Mouse (Mus musculus): ENCODE results near the gene Rpl3.

Gene Rpl3

DNA sequence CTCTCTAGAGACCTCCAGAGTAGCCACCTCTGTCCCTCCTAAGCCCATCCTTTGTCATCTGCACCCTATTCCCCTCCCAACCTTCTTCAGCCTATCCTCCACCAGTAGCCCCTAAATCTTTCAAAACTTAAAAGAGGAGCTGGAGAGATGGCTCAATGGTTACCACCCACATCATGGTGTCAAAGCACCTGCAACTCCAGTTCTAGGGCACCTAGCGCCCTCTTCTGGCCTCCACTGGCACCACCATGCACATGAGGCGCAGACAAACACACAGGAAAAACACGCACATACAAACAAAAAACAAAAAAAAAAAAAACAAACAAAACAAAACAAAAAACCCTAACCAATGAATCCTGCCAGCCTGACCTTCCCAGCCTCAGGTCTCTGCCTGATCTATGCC lies 25.1 kb downstream of the Rpl3 start:
- no peak for DNase-seq (ENCODE audit: low spot score in 2 of 2)

DNA sequence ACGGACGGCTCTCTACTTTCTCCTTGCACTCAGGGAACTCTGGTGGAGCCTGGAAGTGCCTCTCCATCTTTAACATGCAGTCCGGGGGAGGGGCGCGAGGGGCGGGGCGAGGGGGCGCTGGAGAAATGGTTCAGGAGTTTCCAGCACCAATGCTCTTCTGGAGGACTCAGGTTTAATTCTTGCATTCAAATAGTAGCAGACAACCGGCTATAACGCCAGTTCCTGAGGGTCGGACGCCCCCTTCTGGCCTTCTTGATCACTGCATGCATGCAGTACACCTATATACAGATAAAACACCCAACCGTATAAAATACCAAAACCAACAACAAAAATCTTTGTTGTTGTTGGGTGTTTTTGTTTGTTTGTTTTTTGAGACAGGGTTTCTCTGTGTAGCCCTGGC lies 26.3 kb downstream of the Rpl3 start:
- no peak for DNase-seq (ENCODE audit: low spot score in 2 of 2)

GRCm38 (mm10) chr15:80064965-80065364 lies 26.7 kb downstream of the Rpl3 start:
- DNase-seq (ENCODE audit: low spot score in 2 of 2) = no peak

DNA sequence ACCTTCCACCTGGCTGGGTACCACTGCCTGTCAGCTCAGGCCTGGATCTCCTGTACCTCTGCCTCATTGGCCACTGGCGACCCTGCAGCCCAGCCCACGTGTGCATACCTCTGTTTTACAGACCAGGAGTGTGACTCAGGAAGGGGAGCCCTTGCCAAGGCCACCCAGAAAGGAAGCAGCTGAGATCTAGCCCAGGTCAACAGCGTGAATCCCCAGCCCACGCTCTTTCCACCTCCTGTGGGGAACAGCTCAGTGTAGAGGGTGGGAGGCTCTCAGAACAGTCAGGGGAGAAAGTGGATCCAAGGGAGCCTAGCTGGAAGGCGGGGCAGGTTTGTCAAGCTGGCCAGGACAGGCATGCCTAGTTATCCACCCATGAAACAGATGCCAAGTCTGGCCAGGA lies 28.8 kb downstream of the Rpl3 start:
- DNase-seq (ENCODE audit: low spot score in 2 of 2) = no peak

- no peak for DNase-seq (ENCODE audit: low spot score in 2 of 2)
Observed at GRCm38 (mm10) chr15:80062339-80062738, 29.3 kb downstream of the Rpl3 start.

GRCm38 (mm10) chr15:80061071-80061550 lies 30.6 kb downstream of the Rpl3 start:
- no peak for DNase-seq (ENCODE audit: low spot score in 2 of 2)

GRCm38 (mm10) chr15:80060356-80061070 lies 31.2 kb downstream of the Rpl3 start:
- no peak for DNase-seq (ENCODE audit: low spot score in 2 of 2)

DNA sequence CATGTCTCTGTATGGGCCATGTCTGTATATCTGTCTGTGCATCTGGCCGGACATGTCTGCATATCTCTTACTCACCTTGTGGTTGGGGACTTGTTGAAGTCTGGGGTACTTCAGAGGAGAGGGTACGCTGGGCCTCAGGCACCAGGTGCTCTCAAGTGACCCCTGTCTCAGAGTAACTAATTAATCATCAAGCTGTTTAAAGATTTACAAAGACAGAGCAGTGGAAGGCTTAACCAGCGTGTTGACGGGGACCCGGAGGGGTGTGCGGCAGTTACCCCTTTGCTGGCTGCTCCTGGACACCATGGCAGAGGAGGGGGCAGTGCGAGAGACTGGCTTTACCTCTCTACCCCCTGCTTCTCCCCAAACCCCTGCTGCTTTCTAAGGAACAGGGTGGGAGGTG lies 32.1 kb downstream of the Rpl3 start:
- no peak for DNase-seq (ENCODE audit: low spot score in 2 of 2)

DNA sequence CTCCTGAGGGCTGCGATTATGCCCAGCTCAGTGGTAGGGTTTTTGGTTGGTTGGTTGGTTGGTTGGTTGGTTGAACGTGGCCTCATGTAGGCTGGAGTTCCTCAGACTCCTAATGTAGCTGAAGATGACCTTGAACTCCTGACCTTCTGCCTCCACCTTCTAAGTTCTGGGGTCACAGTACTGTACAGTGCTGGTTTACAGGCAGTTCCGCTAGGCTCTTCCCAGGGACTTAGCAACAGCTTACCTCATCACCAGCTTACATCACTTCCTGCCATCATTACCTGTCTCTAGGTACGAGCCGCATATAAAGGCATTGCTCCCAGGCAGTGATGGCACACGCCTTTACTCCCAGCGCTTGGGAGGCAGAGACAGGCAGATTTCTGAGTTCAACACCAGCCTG lies 33.5 kb downstream of the Rpl3 start:
- no peak for DNase-seq (ENCODE audit: low spot score in 2 of 2)

GRCm38 (mm10) chr15:80054034-80054710 lies 37.5 kb downstream of the Rpl3 start:
- DNase-seq (ENCODE audit: low spot score in 2 of 2) = no peak

GRCm38 (mm10) chr15:80053381-80054033 lies 38.2 kb downstream of the Rpl3 start:
- DNase-seq (ENCODE audit: low spot score in 2 of 2) = no peak

DNA sequence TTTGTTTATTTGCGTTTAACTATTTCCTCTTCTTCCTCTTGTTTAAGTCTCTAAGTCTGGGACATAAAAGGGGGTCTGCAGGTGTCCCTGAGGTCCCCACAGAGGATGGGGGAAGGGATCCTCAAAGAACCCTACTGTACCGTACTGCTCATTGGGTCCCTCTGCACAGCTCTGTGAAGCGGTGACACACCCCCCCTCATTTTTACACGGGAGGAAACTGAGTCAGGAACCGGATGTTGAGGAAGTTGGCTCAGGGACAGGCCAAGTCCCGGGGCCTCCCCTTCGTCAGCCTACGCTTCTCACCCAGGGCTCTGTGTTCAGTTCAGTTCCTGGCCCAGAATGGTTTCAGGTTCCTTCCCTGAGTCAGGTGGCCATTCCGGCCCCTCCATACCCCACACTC lies 39.9 kb downstream of the Rpl3 start:
- no peak for DNase-seq (ENCODE audit: low spot score in 2 of 2)

DNA sequence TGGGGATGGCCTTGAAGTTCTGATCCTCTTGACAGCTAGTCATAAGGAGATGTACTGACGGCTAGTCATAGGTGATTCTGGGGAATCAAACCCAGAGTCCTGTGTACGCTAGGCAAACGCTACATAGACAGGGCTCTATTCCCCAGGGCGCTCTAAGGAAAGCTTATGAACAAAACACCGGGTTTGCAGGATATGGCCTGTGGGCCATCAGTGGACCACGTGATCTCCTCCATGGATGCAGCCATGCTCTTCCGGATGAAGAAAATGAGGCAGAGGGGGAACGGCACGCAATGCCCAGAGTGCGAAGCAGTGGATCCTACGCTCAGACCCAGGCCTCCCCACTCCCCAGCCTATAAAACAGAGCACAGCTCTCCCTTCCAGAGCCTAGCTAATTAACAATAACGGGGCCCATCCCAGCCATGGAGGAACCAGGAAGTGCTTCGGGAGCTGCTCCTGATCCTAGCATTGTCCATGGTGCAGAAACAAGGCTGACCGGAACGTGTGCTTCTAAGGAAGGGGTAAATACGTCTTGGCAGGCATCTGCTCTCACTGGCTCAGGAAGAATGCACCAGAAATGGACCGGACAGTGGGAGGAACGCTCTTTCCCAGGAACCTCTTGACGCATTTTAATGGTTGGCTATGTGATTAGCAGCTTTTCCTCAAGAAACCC lies 40.4 kb downstream of the Rpl3 start:
- no peak for DNase-seq (ENCODE audit: low spot score in 2 of 2)

GRCm38 (mm10) chr15:80050093-80050492 lies 41.6 kb downstream of the Rpl3 start:
- DNase-seq (ENCODE audit: low spot score in 2 of 2) = no peak

DNA sequence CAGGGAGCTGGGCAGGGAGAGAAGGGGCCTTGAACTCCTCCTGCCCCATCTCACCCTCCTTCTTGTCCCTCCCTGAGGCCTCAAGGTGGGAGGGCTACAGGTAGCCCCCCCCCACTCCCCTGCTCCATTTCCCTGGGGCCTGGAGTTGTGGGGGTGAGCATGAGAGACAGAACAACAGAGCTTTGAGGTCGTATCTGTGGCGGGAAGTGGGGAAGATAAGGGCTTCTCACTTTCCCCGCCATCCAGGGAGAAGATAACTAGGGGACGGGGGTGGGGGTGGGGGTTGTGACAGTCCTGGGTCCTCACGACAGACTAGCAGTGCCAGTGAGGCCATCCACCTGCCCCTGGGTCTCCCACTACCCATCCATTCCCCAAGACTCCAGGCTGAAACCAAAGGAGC lies 43.7 kb downstream of the Rpl3 start:
- DNase-seq (ENCODE audit: low spot score in 2 of 2) = no peak

- no peak for DNase-seq (ENCODE audit: low spot score in 2 of 2)
Observed at GRCm38 (mm10) chr15:80047242-80047641, 44.4 kb downstream of the Rpl3 start.

DNA sequence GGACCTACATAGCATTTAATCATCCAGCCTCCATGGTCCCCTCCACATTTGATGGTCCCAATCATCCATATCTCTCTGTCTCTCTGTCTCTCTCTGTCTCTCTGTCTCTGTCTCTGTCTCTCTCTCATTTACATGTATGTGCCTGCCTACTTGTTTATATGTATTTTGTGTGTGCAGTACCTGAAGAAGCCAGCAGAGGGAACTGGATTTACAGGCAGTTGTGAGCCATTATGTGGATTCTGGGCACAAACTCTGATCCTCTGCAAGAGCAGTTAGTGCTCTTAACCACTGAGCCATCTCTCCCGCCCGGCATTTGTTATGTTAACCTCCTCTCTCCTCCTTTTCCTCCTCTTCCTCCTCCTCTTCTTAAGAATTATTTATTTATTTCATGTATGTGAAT lies 45.9 kb downstream of the Rpl3 start:
- no peak for DNase-seq (ENCODE audit: low spot score in 2 of 2)

GRCm38 (mm10) chr15:80044249-80044648 lies 47.4 kb downstream of the Rpl3 start:
- DNase-seq (ENCODE audit: low spot score in 2 of 2) = no peak

- DNase-seq (ENCODE audit: low spot score in 2 of 2) = no peak
Observed at GRCm38 (mm10) chr15:80042152-80042551, 49.5 kb downstream of the Rpl3 start.

- no peak for DNase-seq (ENCODE audit: low spot score in 2 of 2)
Observed at GRCm38 (mm10) chr15:80038110-80038391, 53.6 kb downstream of the Rpl3 start.

DNA sequence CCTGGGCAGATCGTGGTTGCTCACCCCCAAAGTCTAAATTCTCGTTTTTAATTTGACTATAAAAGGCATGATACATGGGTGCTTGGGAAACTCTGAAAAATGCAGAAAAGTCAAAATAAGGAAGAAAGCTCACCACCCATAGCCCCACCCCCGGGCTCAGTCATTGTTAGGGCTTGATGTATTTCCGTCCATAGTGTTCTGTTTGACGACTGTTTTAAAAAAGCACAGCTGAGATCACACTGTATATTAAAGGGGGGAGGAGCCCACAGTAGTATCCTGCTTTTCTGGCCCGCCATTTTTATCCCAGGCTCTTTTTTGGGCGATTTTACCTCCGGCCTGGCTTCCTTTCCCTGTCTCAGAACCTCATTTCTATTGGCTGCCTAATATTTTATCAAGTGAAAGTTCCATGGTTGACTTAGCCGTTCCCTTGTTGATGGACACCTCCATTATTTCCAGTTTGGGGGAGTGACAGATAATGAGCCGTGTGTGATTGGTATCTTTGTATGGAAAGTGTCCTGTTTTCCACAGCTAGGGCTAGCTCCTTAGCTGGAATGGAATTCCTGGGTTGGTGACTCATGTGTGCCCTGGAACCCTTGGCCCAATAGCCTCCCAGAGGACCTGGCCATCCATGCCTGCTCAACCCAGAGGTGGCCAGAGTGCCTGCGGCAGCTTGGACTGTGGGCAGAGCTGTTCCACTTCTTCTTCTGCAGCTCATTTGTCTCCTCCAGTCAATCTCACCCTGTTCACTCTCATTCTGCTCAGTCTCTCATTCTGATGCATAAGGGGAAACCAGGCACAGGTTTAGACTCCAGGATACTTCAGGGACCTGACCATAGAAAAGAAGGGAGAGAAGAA lies 54.2 kb downstream of the Rpl3 start:
- DNase-seq (ENCODE audit: low spot score in 2 of 2) = no peak

Measured in right cerebral cortex, postnatal 10 days (tissue).